Mouse (Mus musculus) lung, adult 18-20 months (tissue): ENCODE data around the gene Gm45213.
A peak's percentile ranks its signal among the peaks of the same experiment; 100 is the strongest.
"Not testable (repeated sequence)": the region's sequence is repeated elsewhere in the genome, so short reads cannot be mapped to it uniquely, and the experiment has no call there.

ENCODE experiments used
- DNase-seq, 2 experiments: peaks; one replicate each; pipeline ENCODE4 v3.0.0; 2022; ENCODE audit warnings: mixed read lengths in 2 of 2

Gm45213 gene

DNA sequence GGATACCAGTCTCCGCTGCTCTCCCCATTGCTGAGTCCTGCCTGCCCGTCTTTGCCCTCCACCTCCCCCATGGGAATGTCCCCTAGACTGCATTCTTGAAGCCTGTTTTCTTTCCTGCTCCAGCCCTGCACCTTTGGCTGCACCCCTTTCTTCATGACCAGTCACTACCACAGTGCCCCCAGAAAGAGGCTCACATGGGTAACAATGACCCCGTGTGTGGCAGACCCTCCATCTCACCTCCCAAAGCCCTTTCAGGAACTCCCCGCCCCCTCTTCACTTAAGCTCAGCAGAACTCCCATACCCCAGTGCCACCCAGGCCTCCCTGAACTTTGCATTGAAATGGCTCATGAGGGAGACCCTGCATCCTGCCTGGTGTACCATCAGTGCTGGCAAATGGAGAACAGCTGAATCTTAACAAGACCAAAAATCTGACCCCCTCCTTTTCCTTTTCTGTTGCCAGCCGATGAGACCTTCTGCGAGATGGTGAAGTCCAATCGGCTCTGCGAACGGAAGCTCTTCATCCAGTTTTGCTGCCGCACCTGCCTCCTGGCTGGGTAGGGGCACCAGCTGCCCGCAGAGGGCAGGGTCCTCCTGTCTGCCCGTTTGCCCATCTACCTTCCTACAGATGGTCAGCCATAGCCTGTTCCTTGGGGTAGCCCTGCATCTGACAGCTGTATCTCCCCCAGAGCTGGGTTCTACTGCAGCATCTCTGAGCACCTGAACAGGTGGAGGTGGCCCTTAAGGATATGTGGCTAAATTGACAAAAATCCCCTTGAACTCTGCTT lies 5.2 kb downstream of the Gm45213 start:
- DNase-seq, result no peak

DNA sequence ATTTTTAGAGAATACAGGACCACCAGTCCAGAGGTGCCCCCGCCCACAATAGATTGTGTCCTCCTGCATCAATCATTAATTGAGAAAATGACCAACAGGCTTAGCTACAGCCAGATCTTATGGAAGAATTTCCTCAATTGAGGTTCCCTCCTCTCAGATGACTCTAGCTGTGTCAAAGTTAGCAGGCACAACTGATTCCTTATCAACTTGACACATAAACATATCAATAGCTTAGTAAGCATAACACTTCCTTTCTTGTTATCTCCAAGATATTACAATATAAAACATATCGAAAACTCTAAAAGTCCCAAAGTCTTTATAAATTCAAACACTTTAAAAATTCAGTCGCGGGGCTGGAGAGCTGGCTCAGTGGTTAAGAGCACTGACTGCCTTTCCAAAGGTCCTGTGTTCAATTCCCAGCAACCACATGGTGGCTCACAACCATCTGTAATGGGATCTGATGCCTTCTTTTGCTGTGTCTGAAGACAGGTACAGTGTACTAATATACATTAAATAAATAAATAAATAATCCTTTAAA lies 10.6 kb downstream of the Gm45213 start:
- no peak for DNase-seq

DNA sequence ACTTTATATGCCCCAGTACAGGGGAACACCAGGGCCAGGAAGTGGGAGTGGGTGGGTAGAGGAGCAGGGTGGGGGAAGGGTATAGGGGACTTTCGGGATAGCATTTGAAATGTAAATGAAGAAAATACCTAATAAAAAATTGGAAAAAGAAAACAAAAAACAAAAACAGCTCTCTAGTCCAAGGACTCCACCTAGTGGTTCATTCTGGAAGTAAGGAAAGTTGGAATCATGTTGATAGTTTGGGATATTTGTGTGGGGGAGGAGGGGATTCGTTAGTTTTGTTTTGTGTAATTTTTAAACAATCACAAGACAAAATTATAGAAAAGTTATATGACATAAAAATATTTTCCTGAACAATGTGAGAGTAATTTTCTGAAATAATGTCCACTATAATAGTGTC lies 12.0 kb downstream of the Gm45213 start:
- not testable (repeated sequence) for DNase-seq

DNA sequence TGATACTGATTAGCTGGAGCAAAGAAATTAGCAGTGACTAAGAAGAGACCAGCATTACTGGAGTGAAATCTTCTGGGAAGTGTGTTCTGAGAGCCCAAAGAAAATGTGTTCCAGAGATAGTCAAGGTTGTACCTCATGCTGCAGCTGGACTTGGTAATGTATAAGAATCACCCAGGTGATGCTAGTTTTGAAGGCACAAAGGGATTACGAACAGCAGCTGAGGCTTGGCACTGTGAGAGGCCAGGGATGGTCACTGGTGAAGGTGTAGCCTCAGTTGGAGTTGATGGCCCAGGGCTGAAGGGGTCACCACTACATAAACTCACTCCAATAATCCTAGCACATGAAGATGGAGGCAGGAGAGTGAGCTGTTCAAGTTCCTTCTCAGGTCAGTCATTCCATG lies 15.3 kb downstream of the Gm45213 start, which contains the start of gene Snrpa1:
TSS of gene Snrpa1 (plus strand) at position 301 of the 400 bp plus-strand sequence.
- DNase-seq, result no peak

DNA sequence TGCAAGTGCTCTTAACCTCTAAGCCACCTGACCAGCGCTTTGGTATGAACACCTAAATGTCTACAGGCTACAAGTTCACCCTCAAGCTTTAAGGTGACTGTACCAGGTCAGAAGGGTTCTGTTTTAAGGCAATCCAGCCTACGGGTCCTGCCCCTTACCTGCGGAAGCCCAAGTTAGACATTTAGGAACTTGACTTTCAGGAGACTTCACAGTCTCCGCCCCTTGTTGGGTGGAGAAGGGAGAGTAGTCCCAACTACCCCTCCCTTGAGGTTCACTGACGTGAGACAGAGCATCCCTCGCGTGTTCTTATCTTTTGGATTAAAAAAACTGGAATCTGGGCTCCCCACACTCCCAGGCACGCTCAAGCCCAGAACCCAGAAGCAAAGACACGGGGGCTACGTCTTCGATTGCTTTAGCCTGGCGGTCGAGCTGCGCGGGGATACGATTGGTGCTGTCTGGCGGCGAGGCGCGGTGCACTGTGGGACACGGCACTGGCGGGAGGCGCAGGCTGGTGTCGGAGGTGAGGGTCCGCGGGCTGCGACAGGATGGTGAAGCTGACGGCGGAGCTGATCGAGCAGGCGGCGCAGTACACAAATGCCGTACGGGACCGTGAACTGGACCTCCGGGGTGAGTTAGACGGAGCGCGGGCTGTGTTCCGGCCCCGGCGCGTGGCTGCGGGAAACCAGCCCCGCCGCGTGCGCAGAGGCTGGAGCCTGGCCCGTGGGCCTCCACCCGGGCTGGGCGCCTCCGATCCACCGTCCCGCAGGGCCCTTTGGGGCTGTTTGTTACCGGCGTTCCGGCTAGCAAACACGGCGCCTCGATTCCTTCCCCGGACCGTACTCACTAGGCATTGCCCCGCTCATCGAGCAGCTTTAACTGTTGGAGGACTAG lies 16.9 kb downstream of the Gm45213 start:
- peak; percentile 86 to 87 for DNase-seq

DNA sequence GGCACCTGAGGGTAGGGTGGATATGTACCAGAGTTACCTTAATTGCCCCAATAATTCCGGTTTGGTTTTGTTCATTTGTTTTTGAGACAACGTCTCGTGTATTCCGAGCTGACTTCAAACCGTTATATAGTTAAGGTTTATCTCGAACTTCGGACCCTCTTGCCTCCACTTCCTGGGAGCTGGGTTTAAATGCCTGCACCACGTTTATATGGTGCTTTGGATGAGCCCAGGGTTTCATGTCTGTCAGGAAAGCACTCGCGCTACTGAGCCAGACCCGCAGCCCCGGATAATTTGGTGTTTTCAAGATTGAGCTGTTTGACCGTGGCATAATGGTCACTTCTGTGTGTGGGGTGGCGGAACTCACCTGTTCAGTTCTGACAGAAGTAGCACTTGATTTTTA lies 17.7 kb downstream of the Gm45213 start:
- no peak for DNase-seq

DNA sequence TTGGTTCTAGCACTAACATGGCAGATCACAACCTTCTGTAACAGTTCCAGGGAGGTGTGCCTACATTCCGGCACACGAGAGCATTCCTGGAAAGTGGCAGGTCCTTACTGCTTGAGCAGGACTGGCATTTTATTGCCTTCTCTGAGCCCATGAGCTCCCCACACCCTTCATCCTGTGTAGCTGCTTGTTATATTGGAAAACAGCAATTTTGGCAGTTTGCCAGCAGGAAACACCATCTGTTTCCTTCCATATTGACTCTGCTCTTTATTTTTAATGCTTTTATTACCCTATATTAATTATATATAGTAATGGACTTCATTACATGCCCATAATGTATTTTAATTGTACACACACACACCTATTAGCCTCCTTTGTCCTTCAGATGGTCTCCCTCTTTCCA lies 33.0 kb downstream of the Gm45213 start:
- no peak for DNase-seq

DNA sequence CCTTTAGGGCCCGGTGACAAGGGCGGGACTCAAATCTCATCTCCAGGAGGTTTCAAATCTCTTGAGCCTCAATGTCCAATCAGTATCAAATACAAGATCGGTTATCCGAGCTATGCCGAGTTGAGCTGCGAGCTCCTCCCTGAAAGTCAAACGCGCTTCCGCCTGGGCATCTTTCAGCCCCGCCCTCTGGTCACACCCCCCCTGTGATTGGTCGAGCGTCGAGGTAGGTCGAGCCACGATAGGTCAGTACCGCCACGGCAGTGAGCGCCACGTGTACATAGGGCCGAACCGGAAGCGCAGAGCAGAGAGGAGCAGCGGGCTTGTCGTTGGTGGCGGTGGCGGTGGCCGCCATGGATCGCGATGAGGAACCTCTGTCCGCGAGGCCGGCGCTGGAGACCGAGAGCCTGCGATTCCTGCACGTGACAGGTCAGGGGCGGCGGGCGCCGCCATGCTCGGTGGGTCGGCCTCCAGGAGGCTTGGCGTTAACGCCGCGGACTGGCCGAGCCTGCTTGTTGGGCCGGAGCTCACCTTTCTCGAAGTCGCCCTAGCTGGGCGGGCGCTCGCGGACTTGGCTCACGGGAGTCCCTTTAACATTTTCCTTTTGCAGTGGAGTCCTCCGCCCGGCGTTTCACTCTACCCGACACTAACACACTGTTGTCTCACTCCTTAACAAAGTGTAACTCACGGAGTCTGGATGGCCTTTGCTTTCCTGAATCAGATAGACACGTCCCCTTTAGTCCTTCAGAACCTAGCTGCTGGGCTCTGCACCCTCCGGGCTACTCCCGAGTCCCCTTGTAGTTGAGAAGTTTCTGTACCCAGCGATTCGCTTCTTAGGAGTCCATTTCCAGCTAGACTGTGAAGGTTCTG lies 36.2 kb downstream of the Gm45213 start, which contains the start of gene Selenos:
TSS of gene Selenos (plus strand) at position 286 of the 867 bp plus-strand sequence.
- DNase-seq, result peak; percentile 97 to 98

DNA sequence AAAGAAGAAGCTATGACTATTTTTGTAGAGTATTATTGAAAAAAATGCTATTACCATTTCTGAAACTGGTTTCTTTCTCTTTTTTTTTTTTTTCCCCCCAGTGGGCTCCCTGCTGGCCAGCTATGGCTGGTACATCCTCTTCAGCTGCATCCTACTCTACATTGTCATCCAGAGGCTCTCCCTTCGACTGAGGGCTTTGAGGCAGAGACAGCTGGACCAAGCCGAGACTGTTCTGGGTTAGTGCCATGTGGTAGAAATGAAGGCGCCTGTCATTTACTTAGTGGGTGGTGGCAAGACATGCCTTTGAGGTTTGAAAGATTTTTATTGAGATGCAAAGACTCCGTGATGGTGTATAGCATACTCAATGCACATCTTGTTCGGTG lies 36.8 kb downstream of the Gm45213 start:
- DNase-seq, result no peak

DNA sequence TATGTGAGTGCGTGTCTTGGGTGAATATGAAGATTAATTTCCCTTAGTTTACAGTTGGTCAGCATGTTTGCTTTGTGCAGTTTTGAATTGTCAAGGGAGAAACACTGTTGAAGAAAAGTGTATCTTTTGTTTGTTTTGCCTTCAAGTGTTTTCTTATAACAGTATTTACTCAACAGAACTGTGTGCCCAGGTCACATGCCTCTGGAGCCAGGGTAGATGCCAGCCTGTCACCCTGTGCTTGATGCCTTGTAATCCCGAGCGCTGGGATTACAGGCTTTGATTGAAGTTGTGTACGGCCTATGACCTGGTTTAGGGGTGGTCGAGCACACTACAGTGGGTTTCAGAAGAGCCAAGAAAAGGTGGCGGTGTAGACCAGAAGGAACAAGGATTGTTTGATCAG lies 40.4 kb downstream of the Gm45213 start:
- peak; percentile 44 to 65 for DNase-seq

DNA sequence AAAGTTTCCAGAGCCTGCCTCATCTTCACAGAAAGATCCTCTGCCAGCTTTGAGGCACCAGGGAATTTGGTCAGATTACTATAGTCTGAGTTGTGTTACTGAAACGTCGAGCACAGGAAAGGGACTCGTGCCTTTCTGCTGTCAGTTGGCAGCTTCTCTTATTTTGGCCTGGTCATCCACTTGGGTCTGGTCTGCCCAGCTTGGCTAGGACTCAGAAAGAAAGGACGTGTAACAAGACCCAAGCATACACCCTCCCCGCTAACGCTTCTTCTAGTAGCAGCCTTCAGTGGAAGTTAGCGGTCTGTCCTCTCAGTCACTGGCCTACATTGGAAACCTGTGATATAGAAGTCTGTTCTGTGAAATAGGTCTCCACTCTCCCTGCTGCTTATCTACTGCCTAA lies 41.1 kb downstream of the Gm45213 start:
- no peak for DNase-seq

DNA sequence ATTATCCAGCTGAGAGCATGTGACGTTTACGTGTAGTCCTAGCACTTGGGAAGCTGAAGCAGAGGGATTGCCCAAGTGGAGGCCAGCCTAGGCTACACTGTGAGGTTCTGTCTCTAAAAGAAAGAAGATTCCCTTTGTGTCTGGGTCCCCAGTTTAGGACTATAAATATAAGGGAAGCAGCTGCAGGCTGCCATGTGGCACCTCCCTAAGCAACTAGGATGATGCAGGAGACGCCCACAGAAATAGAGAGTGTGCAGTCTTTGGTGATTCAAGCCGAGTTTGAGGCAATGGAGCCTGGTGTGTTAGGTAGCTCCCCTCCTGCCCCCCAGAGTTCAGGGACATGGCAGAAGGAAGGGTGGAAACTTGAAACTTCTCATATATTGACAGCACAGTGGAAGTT lies 44.2 kb downstream of the Gm45213 start:
- DNase-seq, result no peak

DNA sequence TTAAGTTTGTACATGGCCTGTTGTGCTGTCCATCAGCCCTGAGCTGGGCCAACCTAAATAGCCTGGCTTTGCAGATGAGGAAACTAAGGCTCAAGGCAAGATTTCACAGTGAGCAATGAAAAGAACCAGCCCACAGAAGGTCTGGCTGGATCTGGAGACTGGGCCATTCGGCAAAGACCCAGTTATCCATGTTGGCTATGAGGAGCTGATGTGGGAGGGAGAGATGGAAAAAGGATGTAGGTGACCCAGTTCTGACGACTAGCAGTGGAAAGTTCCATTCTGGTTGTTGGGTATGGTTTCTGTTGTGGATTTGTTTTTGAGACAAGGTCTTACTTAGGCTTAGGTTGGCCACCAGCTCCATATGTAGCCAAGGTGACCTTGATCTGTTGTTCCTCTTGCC lies 44.7 kb downstream of the Gm45213 start:
- no peak for DNase-seq

DNA sequence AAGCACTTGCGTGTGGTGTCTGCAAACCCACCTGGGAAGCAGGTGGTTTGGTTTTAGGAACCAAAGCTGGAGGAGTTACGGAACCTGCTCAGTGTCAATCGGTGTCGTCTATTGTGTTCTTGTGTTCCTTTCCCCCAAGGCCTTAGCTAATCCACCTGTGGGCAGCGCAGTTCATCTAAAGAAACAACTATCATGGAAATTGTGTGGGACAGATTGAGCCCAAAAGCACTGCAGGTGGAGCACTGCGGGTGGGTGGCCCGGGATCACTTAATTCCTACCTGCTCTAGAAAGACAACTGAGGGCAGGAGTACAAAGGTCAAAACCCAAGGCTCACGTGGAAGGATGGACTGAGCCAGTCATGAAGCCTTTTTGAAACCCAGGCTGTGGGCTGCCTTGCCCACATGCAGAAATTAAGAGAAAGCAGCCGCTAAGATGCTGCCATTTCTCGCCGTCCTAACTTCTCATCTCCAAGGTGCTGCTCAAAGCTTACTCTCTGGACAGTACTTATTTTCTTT lies 47.3 kb downstream of the Gm45213 start:
- DNase-seq, result no peak

DNA sequence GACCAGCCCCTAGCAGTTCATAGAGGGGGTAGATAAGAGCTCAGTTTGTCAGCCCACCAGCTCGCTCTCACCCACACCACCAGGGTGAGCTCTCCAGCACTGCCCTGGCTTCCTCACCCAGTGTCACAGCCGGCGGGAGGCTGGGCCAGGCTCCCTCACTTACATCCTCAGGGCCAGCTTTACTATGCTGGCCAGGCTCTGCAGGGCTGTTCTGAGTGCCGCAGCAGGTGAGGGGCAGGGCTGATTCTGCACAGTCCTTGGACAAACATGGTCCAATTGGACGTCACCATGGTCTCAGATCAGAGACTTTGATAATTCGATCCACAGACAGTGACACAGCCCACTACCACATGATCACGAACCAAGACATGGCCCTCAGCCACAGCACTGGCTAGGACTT lies 48.2 kb downstream of the Gm45213 start:
- no peak for DNase-seq

DNA sequence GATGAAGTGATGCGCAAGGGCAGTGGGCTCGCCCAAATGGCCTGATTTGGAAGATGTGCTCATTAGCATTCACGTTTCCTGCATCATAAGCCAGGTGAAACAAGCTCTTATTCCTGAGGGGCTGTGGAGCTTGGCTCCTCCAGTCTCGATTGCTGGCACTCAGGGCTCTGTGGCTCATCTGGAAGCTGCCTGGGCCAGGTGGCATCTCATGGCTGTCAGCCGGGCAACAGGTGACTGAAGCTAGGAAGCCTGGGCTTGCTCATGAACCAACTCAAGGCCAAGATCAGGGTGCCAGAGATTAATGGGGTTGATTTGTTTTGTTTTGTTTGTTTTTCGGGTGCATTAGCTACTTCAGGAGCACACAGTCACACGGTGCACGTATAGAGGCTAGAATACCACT lies 49.3 kb downstream of the Gm45213 start:
- DNase-seq, result no peak

DNA sequence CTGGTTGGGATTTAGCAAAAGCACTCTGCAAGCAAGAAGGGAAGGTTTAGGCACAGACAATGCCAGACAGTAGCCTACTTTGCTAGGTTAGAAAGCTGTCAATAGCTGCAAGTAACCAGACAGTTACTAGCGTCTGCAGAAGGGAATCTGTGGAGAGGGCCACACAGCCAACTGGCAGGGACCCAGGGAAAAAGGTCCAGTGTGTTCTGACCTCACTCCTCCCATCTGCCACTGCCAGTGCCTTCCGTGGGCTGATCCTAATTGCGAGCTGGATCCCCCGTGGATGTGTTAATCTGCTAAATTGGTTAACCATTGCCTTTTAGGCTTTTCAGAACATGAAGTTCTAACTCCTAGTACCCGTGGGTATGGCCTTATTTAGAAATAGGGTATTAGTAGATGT lies 50.7 kb downstream of the Gm45213 start:
- DNase-seq, result no peak

DNA sequence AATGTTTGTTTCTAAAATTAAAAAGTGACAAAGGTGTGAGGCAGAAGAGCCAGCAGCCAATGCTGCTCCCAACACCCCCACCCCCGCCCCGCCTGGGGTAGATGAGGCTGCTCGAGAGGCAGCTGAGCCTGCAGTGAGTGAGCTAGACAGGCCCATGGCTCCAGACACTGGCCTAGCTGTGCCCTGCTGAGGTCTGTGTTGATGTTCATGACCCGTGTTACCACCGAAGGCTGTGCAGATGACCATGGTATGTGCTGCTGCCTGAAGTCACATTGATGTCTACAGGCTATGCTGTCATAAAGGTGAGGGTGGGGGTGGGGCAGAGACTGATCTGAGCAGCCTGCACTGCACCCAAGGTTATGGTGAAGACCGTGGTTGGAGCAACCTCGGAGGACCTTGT lies 55.4 kb downstream of the Gm45213 start:
- DNase-seq, result no peak

DNA sequence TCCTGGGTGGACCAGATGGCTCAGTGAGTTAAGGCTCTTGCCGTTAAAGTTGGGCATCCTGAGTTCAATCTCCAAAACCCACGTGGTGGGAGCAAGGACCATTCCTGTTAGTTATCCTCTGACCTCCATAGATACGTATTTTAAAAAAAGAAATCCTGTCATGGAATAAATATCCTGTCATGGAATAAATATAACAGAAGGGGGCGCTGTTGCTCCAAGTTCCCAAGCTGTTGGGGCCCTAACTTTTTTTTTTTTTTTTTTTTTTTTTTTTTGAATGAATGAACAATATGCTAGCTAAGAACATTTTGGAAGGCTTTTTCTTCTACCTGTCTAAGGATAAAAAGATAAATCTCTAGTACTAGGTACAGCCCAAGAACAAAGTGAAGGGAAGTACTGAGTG lies 58.5 kb downstream of the Gm45213 start:
- no peak for DNase-seq

DNA sequence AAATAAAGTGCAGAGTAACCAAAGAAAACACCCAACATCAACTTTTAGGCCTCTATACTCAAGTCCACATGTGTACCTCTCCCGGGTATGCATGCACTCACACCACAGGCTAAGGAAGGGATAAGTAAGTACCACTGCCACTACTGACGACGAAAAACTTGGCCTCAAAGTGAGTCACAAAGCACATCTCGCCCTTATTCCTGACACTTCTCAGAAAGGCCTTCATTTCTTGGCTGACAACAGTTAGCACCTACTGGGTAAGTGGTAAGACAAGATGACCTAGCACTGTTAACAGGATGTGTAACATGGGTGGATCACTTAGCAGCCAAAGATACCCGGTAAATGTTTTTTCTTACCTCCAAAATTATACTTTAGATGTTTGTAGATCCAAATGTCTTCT lies 61.1 kb downstream of the Gm45213 start:
- DNase-seq, result no peak

DNA sequence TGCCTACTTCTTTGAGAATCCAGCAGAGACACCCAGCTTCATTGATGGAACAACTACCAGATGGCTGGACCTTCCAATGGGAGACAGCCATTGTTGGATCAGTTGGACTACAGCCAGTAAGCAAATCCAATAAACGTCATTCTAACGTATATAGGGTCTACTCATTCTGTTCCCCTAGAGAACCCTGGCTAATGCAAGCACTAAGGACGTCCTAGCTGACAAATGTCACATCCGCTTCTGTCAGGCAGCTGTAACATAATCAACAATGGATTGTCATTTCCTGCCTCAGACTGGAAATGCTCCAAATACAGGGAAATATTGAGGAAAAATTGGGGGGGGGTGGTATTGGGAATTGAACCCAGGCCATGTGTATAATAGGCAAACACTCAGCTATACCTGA lies 62.4 kb downstream of the Gm45213 start:
- no peak for DNase-seq

DNA sequence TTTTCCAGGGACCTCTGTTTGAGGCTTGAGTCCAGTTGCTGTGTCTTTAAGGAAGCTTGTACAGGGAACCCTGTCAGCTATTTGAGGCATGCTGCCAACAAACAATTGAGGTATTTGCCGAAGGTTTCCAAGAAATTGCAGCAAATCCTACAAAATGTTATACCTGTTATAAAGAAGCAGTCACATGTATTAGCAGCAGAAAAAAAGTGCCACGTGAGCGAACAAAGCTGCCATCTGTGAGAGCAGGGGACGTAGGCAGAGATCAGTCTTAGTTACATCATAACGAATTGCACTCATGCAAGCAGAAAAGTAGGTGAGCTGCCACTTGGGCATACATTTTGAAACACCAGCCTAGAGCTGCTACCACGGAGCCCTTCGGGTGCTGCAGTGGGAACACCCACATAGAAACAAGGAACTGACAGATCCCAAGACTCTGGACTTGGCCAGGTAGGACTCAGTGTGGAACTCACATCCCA lies 63.2 kb downstream of the Gm45213 start:
- peak; percentile 56 to 78 for DNase-seq
